Mouse (Mus musculus) megakaryocyte-erythroid progenitor cell, adult 5-6 weeks (primary cell): ENCODE results near the gene Chic2. TPM values are rescaled to one million over a fixed set of nuclear protein-coding genes. Genes with fewer than 3 reads are reported as not detected.

ENCODE experiments used
- ATAC-seq: replicated peaks from 2 replicates; pipeline ENCODE4 v1.8.0; 2016; ENCODE audit warnings: mild to moderate bottlenecking, inconsistent platforms; ENCODE audit not compliant: severe bottlenecking, poor library complexity, low FRiP score, low TSS enrichment
- total RNA-seq, 2 experiments: library from RNA; stranded (forward) in 1 of 2; stranded (reverse) in 1 of 2; fragments of 200-1000, 215-1000 nt in 1 of 2; fragments of >200 nt in 1 of 2; fragmentation: Nextera tagmentation in 1 of 2; gene quantifications; 2 replicates each; pipeline ENCODE4 v1.2.3; 2014 to 2017

Chic2 gene
- total RNA-seq, 2 experiments from 2014 or later = 12.5 to 41.6 TPM

DNA sequence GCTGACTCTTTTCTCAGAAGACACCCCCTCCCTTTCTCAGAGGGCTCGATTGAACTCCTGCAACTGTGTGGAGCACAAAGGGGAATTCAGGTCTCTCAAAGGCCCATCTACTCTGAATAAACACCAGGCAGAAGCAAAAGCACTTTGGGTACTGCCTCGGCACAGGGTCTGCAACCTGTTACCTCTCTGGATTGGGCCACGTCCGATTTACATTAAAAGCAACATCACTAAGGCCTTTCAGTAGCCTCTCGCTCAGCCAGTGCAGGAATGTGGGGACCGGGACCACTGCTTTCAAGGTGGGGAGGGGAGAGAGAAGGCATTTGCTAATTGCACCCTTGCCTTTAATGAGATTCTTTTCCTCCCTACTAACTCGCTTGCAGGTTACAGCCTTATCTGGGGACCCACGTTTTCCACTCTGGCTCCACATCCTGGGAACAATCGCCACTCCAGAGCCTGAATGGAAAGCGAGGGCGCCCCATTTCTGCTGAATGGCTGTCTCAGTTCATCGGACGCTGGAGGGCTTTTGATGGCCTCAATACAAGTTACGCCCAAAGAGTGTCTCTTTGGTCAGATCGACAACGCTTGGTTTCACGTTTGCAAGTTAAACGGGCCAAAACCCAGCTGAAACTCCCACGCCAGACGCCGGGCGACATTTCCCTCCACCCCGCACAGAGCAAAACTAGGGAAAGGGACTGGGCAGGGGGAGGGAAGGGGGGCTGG lies 26.2 kb upstream of the Chic2 start:
- ATAC-seq = no peak

DNA sequence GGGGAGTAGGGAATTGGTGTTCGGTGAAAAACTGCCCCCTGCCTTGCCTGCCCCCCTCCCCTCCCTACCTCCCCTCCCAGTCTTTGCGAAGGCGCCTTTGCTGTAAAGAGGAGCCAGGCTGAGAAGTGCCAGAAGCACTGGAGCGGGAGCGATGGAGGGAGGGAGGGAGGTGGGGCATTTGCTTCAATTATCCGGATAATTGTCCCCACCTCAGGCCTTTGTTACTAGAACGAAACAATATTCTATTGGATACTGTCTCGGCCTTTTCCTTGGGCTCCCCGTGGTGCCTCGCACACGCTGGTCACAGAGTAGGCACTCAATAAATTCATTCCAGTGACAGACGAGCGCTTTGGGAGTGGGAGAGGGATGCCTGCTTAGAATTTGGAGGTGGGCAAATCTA lies 25.6 kb upstream of the Chic2 start:
- no peak for ATAC-seq

DNA sequence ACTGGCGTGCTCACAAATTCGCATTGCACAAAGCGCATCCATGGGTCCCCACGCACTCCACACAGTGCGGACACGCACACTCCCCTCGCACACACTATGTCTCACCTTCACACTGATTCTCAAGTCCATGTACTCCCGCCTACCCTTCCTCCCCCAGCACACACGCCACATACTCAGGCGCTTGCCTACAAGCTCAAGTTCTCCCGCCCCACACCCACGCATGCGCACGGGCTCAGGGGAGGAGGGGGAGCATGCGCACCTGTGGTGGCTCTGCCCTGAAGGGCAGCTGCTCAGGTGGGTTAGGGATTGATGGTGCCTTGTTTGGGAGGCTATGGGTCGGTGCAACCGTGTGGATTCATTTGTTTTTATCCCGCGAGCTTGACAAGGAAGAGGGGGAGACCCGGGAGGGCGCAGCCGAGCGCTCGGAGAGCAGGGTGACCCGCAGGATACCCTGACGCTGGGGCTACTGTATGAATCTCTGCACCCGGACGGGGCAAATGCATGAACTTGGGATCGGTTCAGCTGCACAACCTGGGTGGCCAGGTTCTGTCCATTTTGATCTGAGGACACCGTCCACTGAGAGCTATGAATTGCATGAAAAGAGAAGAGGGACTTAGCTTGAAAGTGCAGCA lies 22.7 kb upstream of the Chic2 start:
- no peak for ATAC-seq

DNA sequence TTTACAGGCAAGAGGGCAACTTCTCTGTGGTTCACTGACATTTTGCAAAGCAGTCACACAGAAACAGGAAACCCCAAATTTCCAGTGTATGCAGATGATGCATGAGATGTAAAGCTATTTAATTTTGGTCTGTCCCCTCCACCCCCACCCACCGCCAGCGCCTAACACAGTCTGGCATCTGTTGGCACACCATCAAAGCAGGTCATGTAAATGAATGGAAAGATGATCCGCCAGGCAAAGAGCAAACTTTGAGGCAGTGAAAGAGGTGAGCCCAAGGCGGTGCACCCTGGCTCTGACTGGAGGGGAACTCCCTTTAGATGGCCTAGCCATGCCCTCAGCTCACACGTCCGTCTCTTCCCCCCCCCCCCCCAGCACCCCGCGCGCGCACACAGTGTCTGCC lies 22.1 kb upstream of the Chic2 start:
- ATAC-seq = no peak

DNA sequence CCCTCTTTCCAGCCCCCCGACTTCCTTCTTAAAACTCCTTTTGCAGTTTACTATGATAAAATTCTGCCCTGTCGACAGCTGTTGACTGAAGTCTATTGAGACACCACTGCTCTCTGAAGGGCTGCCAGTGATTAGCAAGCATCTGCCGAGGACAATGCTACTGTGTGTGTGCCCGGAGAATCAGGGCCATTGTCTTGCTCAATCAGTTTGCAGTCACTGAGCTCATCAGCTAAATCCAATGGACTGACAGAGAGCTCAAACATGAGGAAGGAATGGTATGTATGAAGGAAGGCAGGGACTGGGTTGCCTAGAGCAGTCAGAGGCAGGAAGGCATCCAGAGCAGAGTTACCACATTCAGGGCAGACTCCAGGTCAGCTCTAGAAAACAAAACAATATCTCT lies 18.6 kb upstream of the Chic2 start:
- ATAC-seq = no peak

DNA sequence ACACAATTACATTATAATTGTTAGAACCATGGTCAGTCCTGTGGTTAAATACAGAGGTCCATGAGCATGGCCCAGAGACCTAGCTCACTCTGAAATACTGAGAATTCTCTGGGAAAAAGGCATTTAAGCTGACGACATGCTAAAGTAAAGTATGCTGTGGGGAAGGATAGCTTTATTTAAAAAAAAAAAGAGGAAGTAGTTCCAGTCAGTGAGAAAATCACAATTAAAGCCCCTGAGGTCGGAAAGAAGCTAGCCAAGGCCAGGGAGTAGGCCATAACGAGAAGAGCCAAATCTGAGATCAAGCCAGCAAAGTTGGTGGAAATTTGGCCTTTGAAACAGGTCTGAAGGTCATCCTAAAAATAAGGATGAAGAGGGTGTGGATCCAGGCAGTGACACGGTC lies 6.5 kb upstream of the Chic2 start:
- ATAC-seq = no peak

DNA sequence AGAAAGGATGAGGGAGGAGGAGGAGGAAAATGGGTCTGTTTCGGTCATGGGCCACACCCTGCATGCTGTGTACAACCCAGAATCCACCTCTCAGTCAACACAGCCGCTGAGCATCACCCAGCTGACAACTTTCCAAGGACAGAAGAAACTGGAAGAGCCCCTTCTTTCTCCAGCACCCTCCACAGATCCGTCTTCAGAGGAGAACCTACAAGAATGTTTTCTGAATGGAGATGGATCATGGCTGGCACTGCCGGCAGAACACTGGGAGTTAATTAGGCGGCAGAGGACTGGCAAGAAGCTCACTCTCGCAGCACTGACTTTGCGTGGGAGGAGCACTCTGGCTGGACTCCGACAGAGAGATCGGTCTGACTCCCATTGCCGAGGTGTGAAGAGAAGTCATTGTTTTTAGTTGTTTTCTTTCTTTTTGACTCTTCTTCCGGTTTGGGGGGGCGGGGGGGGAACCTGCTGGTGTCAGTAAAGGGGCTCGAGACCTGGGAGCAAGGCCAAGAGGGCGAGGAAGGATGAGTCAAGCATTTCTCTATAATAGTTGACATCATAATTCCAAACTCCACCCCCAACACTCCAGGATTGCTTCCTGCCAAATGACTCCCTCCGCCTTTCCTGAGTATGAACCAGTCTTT lies 2.2 kb upstream of the Chic2 start:
- no peak for ATAC-seq

DNA sequence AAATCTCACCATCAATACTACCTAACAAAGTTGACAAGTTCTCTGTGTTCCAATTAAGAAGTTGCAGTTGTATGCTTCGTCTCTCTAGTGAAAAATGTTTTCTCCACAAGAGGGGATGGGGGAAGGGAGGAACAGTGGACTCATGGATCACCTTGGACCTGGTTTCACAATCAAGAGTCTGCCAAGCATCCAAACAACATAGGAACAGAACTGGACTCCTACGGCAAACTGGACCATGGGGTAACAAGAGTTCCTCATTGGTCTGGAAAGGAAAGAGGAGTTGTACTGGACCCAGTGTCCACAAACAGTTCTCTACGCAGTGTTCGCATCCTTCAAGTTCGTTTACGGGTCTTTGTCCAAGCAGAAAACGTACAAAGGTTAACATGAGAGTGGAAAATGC lies 797 bp upstream of the Chic2 start:
- no peak for ATAC-seq

DNA sequence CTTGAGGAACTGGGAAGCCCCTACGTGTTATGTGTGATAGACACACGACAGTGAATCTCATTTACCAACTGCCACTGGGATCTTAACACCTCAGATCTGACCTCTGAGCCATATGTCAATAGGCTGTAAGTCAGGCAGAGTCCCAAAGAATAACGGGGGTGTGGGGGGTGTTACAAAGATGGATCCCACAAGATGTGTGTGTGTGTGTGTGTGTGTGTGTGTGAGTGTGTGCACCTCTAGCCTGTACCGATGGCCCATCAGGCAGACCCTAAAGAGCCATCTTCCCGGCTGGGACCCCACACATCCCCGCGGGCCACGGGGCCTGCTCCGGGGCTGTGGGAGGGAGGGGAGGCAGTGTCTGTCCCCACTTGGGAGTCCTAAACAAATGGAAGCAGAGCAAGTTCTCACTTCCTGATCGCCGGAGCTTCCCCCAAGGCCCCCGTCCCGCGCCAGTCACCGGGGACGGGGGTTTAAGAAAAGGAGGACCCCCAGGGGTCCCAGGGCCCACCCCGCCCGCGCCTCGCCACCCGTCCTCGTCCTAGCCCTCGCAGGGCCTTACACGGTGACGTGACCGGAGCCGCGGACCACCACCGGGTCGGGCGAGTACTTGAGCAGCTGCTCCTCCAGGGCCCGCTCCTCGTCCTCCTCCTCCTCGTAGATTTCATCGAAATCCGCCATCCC lies 813 bp downstream of the Chic2 start:
- ATAC-seq = peak; percentile 51

DNA sequence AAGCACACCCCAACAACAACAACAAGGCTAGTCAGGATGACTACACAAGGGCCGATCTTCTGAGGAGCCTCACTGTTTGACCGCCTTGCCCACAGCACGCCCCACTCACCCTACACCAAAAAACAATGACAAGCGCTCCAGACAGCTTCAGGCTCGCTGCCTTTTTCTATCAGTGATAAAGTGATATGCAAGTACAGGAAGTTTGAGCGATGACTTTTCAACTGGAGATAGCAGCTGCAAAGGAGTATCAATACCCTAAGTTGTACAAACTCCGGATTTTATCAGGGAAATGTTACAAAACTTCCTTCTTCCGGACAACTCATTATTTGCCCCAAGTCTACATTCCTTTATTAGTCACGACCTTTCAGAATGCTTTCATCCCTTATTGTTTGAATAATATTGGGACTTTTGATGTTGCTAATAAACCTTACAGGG lies 1.5 kb downstream of the Chic2 start:
- ATAC-seq = peak; percentile 62

DNA sequence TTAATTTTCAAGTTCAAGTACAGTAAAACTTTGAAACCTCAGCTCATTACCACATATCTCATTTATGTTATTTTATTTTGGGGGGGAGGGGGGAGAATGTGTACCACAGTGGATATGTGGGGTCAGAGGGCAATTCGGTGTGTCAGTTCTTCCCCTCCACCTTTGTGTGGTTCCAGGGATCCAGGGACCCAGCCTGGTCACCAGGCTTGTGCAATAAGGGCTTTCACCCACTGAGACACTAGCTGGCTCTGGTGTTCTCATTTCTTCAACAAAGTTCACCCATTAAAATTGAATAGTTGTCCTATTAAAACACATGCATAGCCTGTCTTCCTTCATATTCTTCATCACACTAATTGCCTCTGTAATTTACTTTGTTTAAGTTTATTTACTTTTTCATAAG lies 5.3 kb downstream of the Chic2 start:
- no peak for ATAC-seq

DNA sequence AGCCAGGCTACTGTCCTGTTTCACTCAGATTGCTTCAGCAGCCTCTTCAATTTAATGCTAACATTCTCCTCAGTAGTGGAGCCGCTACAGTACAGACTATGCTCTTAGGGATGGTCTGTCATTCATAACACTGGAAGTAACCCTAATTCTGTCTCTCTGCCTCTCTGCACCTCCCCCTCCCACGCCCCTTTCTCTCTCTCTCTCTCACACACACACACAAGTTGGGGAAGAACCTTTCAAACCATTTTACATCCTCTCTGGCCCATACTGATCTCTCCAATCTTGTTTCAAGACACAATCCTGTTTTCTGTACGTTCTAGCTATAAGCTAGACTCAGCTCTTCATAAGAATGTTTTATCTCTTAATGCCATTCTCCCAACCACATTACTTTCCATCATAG lies 9.1 kb downstream of the Chic2 start:
- no peak for ATAC-seq

DNA sequence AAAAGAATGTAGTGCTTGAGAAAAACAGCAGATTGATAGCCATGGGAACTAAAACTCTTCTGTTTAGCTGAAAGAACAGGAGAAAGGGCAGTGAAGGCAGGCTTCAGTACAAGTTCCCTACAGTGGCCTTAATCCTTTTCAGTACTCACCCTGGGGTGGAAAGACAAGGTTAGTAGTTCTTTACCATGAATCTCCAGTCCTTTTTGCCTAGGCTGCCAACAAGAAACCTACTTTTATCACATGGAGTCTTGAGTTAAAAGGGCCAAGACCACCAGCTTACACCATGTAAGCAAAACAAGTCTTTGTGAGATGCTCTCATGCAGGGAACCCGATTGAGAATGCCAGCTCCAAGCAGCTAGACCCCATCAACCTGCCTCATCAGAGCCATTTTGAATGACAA lies 29.8 kb downstream of the Chic2 start:
- no peak for ATAC-seq

DNA sequence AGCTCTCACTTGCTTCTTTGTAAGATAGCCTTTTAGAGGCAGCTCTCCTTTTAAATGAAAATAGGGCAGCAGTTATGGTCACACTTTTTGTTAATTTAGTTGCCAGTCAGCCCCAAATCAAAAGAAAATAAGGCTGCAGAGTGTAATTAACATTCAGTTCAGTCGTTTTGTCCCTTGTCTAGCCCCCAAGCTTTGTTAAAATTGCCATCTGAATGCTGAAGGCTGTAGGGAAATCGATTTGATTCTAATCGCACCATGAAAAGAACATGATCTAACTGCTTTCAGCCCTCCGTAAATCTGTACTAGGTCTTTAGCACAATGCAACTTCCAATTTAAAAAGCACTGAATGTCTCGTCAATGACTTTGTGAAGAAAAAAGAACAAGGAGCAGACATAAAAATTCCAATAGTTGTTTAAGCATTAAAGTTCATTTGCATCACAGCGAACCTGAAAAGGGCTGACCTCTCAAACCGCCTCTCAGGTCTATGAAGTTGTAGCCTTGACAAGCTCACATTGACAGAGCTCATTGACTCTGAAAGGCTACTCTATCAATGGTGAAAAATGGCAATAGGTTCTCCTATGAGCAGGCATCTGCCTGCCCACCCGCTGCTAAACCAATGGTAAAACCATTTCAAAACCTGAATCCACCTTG lies 31.7 kb downstream of the Chic2 start:
- no peak for ATAC-seq

DNA sequence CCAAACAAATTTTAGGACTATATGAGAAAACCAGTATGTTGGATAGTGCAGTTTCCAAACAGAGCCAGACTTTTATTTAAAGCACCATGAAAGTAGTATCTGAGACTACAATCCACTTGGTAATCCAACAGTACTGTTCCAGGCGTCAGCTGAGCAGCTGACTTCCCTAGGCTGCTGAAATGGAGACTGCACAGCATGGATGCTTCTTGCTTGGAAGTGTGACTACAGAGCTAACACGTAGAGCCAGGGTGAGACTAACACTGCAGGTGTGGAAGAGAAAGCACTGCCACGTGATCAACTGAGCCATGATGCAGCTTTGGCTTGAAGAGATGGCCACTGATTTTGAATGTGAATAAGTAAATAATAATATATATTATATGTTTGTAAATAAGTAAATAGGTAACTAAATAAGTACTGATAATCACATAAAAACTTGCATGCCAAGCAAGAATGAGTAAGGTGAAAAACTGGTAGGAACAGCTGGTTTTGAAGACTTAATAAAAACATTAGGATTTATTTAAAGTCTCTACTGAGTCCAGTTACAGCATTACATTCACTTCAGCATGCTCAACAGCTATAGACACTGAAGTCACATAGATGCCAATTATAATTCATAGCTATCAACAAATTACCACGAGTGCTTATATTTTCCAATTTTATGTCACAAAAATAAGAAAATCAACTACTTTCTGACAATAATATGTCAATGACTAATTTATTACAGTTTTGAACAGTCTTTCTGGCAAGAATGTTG lies 32.4 kb downstream of the Chic2 start:
- ATAC-seq = no peak

DNA sequence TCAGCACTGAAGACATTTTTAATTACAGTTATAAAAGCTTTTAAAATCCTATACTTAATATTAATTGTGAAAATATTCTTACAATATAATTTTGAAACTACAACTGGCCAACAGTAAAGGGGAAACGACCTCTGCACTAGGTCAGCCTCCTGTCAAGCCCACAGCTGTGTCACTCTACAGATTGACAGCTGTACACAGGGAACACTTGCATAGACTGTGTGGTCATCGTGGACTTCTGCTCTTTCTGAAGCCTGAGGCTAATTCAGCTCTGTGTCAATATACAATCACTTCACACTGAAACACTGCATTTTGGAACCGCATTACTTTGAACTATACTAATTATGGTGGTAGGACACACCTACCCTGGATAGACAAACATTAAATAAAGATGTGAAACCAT lies 39.8 kb downstream of the Chic2 start:
- no peak for ATAC-seq

DNA sequence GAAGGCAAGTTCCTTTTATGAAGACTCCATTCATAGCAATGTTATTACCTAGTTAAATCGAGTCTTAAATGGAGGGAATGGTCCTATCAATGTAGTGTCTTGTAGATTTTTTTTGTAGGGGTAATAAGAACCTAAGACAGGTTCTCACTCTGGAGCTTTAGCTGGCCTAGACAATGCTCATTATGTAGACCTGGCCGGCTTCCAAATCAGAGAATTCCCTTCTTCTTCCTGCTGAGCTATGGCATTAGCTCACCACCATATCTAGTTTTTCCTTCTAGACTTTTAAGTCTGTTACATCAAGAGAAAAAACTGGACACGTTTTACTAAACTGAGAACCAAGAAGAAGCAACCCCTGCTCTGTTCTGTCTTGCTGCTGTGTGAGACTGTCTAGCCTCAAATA lies 42.5 kb downstream of the Chic2 start:
- ATAC-seq = no peak

DNA sequence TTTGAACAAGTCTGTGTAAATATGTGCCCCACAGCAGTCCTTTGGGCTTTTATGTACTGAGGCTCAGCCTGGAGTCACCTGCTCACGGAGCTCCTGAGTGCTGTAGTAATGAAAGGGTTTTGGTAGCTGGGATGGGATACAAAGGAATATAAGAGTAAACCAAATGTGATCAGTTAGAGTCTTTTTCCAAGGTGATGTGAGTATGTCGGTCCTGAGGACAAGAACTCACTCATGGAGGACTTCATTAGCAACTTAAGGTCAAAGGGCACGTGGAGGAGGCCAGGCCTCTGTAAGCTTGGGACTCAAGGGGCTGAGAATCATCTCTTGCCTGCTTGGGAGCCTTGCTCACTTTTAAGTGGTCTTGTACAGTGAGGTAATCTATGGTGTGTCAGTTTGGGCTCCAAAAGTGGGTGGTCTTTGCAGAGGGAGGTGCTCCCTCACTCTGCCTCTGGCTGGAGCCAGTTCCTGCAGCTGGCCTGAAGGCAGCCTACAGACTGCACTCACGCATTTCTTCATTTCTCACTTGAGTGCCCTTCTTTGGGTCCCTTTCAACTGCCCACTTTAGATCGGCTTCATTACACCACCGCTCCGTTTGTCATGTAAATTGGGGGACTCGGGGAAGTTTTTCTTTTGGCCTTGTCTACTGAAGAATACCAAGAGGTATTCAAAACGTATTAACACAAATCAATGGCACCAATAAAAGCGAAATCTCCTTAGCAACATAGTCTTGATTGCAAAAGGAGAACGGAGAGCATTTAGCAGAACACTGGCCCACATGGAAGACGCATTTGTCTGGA lies 45.7 kb downstream of the Chic2 start:
- ATAC-seq = no peak

DNA sequence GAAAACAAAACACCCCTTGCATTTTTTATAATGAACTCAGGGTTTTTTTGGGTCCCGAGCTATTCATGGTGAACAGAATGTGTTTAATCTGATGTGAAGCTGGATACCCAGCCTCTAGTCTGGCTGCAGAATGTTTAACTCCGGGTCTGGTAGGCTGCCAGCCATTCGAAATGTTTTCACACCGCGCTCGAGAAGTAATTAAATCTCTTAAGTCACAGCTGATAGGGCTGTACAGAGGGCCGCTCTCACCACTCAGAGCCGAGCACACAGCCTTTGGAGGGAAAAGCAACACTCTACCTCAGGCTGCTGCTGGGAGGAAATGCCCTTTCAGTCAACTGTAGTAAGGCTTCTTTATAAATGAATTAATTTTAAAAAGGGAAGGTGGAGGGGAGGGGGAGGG lies 49.6 kb downstream of the Chic2 start:
- ATAC-seq = no peak
